Mouse (Mus musculus): Measurements from ENCODE around the gene Met. TPM values are rescaled to one million over a fixed set of nuclear protein-coding genes. Genes with fewer than 3 reads are reported as not detected.

Met gene
- polyA plus RNA-seq, 1 experiment from 2014 or later: 6.7 TPM

DNA sequence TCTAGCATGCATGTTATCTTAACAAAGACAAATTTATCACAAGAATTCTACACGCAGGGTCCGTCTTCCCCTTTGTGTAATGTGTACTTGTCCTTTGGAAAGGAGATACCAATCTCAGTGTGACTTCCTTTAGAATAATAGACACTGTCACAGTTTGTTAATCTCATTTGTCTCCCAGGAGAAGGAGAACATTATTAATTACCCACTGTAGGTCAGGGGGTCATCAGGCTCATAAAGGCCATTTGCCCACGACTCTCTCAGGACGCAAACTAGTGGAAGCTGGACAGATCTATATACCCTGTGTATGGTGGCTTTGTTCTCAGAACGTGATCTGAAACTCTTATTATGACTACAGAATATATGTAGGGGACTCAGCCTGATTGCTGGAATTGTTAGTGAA, 12.3 kb upstream of the Met start:
- Histone ChIP-seq H3K4me3 (ENCODE audit: low read depth, low read length) (no peak overlapping the region), H3K27me3 (replicated peaks; ENCODE audit: control insufficient read depth, insufficient read depth, low read length) (no peaks in the 10 kb centered on the region), H3K27ac (ENCODE audit: low read depth, low read length) (no peak overlapping the region), H3K36me3 (ENCODE audit: control insufficient read depth, insufficient read depth) (no peaks in the 10 kb centered on the region), H3K4me2 (replicated peaks; ENCODE audit: low read depth) (no peak overlapping the region), H3K9ac (ENCODE audit: low read depth, low read length) (no peak overlapping the region), H3K4me1 (replicated peaks; ENCODE audit: control insufficient read depth, insufficient read depth, low read length) (no peaks in the 10 kb centered on the region), H3K9me3 (ENCODE audit: control insufficient read depth) (no peaks in the 10 kb centered on the region)
- TF ChIP-seq CTCF (IDR thresholded peaks at IDR 0.05; ENCODE audit: low read depth): no peak
- 49% methylated on average over 5 of the region's 5 CpGs for WGBS
- no peak for ATAC-seq

DNA sequence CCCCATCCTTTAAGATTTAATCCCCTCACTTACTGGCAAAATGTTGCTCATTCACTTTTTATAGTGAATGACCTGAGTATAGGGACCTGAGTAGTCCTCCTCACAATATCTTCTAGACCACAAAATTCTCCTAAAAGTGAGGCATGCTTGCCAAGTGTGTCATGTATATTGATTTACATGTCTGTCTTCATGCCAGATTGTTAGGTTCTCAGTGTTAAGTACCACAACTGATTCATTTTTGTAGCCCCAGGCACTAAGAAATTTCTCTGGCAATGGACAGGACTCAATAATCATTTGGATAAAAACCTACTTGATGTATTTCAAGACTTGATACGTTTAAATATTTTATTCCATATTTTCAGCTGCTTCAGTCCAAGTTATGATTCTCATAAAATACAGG, 8.5 kb upstream of the Met start:
- no peaks in the 10 kb centered on the region for H3K9me3 ChIP-seq (ENCODE audit: control insufficient read depth)
- no peak overlapping the region for H3K4me2 ChIP-seq (replicated peaks; ENCODE audit: low read depth)
- H3K27ac ChIP-seq (ENCODE audit: low read depth, low read length): no peak overlapping the region
- no peak for TF ChIP-seq CTCF (IDR thresholded peaks at IDR 0.05; ENCODE audit: low read depth)
- H3K9ac ChIP-seq (ENCODE audit: low read depth, low read length): no peak overlapping the region
- no peaks in the 10 kb centered on the region for H3K36me3 ChIP-seq (ENCODE audit: control insufficient read depth, insufficient read depth)
- no peaks in the 10 kb centered on the region for H3K27me3 ChIP-seq (replicated peaks; ENCODE audit: control insufficient read depth, insufficient read depth, low read length)
- no peak overlapping the region for H3K4me3 ChIP-seq (ENCODE audit: low read depth, low read length)
- WGBS: 90% methylated on average over 1 of the region's 1 CpGs
- H3K4me1 ChIP-seq (replicated peaks; ENCODE audit: control insufficient read depth, insufficient read depth, low read length): no peaks in the 10 kb centered on the region
- ATAC-seq: no peak

DNA sequence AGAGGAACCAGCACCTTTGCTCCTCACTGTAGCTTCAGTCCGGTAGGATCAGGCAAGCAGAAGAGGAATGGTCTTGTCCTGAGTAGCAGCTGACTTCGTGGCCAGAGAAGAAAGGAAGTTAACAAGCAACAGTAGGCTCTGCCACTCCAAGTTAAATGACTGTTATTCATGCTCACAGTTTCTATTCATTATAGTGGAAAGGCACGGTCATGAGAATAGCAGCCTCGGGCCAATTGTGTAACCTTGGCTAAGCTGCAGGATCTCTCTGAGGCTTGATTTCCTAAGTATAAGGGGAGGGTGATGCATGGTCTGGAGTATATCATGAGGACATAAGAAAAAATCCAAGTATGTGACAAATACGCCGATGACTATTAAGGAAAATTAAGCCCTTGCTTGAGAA, 4.0 kb upstream of the Met start:
- no peak overlapping the region for H3K4me2 ChIP-seq (replicated peaks; ENCODE audit: low read depth)
- no peak overlapping the region for H3K4me3 ChIP-seq (ENCODE audit: low read depth, low read length)
- TF ChIP-seq CTCF (IDR thresholded peaks at IDR 0.05; ENCODE audit: low read depth): no peak
- no peaks in the 10 kb centered on the region for H3K9me3 ChIP-seq (ENCODE audit: control insufficient read depth)
- WGBS: 75% methylated on average over 6 of the region's 6 CpGs
- H3K36me3 ChIP-seq (ENCODE audit: control insufficient read depth, insufficient read depth): no peaks in the 10 kb centered on the region
- H3K27me3 ChIP-seq (replicated peaks; ENCODE audit: control insufficient read depth, insufficient read depth, low read length): no peaks in the 10 kb centered on the region
- no peak for ATAC-seq
- H3K27ac ChIP-seq (ENCODE audit: low read depth, low read length): no peak overlapping the region
- H3K4me1 ChIP-seq (replicated peaks; ENCODE audit: control insufficient read depth, insufficient read depth, low read length): no peaks in the 10 kb centered on the region
- H3K9ac ChIP-seq (ENCODE audit: low read depth, low read length): no peak overlapping the region

- Histone ChIP-seq H3K36me3 (ENCODE audit: control insufficient read depth, insufficient read depth) (no peaks in the 10 kb centered on the region), H3K4me3 (ENCODE audit: low read depth, low read length) (no peak overlapping the region), H3K27ac (ENCODE audit: low read depth, low read length) (no peak overlapping the region), H3K27me3 (replicated peaks; ENCODE audit: control insufficient read depth, insufficient read depth, low read length) (no peaks in the 10 kb centered on the region), H3K9ac (ENCODE audit: low read depth, low read length) (no peak overlapping the region), H3K9me3 (ENCODE audit: control insufficient read depth) (no peaks in the 10 kb centered on the region), H3K4me2 (replicated peaks; ENCODE audit: low read depth) (no peak overlapping the region), H3K4me1 (replicated peaks; ENCODE audit: control insufficient read depth, insufficient read depth, low read length) (no peaks in the 10 kb centered on the region)
- WGBS: 77% methylated on average over 7 of the region's 7 CpGs
- no peak for ATAC-seq
- no peak for TF ChIP-seq CTCF (IDR thresholded peaks at IDR 0.05; ENCODE audit: low read depth)
Observed at GRCm38 (mm10) chr6:17461435-17461834, 2.2 kb upstream of the Met start.

GRCm38 (mm10) chr6:17464281-17465025, 853 bp downstream of the Met start:
- H3K9ac ChIP-seq (ENCODE audit: low read depth, low read length): peak overlapping the region; percentile 75
- ATAC-seq: peak; percentile 82
- peak overlapping the region; percentile 88 for H3K27ac ChIP-seq (ENCODE audit: low read depth, low read length)
- H3K4me2 ChIP-seq (replicated peaks; ENCODE audit: low read depth): peak overlapping the region; percentile 95
- H3K9me3 ChIP-seq (ENCODE audit: control insufficient read depth): no peaks in the 10 kb centered on the region
- H3K36me3 ChIP-seq (ENCODE audit: control insufficient read depth, insufficient read depth): no peaks in the 10 kb centered on the region
- peak overlapping the region; percentile 70 for H3K4me3 ChIP-seq (ENCODE audit: low read depth, low read length)
- 5% methylated on average over 15 of the region's 15 CpGs for WGBS
- no peaks in the 10 kb centered on the region for H3K4me1 ChIP-seq (replicated peaks; ENCODE audit: control insufficient read depth, insufficient read depth, low read length)
- no peaks in the 10 kb centered on the region for H3K27me3 ChIP-seq (replicated peaks; ENCODE audit: control insufficient read depth, insufficient read depth, low read length)
- no peak for TF ChIP-seq CTCF (IDR thresholded peaks at IDR 0.05; ENCODE audit: low read depth)

DNA sequence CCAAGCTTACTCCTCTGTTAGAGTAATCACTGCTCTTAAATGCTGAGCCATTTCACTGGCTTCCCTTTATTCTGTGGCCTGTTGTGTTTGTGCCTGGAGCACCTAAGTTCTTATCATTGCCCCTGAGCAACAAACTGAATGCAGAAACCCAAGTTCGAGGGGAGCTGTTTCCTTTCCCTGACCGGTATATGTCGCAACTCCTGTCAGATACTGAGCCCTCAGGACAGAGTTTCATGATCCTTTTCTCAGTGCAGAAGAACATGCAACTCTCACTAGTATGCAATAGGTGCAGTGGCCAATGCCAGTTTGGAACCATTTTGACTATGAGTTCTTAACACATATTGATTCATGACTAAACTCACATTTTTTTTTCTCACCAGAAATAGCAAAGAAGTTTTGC, 2.9 kb downstream of the Met start:
- Histone ChIP-seq H3K4me1 (replicated peaks; ENCODE audit: control insufficient read depth, insufficient read depth, low read length) (no peaks in the 10 kb centered on the region), H3K27ac (ENCODE audit: low read depth, low read length) (no peak overlapping the region), H3K4me3 (ENCODE audit: low read depth, low read length) (no peak overlapping the region), H3K27me3 (replicated peaks; ENCODE audit: control insufficient read depth, insufficient read depth, low read length) (no peaks in the 10 kb centered on the region), H3K4me2 (replicated peaks; ENCODE audit: low read depth) (0 out of 2 replicates have a peak overlapping the region, but pooled peaks have one; percentile 17), H3K36me3 (ENCODE audit: control insufficient read depth, insufficient read depth) (no peaks in the 10 kb centered on the region), H3K9ac (ENCODE audit: low read depth, low read length) (no peak overlapping the region), H3K9me3 (ENCODE audit: control insufficient read depth) (no peaks in the 10 kb centered on the region)
- WGBS: 46% methylated on average over 3 of the region's 3 CpGs
- ATAC-seq: no peak
- TF ChIP-seq CTCF (IDR thresholded peaks at IDR 0.05; ENCODE audit: low read depth): no peak

Data from intestine, postnatal 0 days (tissue).